Mouse (Mus musculus): ENCODE results near the gene Vps37c.

Vps37c gene

GRCm38 (mm10) chr19:10742565-10742964, 54.0 kb downstream of the Vps37c start:
- DNase-seq: no peak

- no peak for DNase-seq
These were observed 58.6 kb downstream of the Vps37c start for GRCm38 (mm10) chr19:10747182-10747581.

DNA sequence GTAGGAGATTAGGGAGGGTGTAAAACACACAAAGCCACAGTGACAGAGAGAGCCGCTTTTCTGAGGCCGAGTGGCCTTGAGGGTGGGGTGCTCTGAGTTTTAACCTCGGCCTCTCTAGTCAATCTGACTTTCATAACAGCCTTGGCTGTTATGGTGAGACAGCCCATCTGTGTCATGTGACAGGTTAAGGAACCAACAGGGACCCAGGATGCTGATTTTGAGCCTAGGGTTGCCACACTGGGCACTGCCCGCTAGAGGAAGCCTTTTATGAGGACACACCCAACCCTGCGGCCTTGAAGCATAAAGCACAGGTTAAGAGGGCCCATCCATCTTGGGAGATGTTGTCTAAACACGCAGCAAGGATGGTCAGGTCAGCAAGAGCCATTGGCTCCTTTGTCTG, 59.2 kb downstream of the Vps37c start:
- peak; percentile 37 to 42 for DNase-seq

DNA sequence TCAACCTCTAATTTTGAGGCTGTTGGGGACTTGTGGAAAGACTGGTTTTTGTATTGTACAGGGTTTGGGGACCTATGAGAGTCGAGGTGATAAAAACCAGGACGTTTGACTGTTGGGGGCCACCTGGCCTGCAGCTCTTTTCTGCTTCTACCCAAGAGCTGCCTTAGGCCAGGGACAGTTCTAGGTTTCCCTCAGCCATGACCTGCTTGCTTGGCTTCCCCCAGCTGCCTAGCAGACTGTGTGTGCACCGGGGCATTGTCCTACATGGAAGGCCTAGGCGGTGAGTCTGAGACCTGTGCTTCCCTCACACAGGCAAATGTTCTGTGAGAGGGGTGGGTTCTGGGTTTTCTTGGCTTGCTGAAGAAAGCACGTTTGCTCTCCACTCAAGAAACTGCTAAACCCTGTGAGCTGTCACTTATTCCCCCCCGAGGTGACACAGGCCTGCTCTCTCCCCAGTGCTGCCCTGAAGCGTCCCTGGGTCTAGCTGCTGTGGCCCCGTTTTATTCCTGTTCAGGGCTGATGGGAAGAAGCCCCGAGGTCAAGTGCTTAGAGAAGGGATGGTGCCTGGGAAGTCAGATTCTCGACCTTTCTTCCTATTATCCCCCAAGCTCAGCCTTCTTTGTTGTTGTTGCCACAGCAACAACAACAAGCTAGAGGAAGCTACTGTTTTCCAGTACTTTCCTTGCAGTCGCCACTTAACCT, 60.0 kb downstream of the Vps37c start:
- DNase-seq: no peak

- DNase-seq: no peak
These were observed 60.8 kb downstream of the Vps37c start for GRCm38 (mm10) chr19:10749295-10749694.

GRCm38 (mm10) chr19:10750161-10750560, 61.6 kb downstream of the Vps37c start:
- no peak for DNase-seq

DNA sequence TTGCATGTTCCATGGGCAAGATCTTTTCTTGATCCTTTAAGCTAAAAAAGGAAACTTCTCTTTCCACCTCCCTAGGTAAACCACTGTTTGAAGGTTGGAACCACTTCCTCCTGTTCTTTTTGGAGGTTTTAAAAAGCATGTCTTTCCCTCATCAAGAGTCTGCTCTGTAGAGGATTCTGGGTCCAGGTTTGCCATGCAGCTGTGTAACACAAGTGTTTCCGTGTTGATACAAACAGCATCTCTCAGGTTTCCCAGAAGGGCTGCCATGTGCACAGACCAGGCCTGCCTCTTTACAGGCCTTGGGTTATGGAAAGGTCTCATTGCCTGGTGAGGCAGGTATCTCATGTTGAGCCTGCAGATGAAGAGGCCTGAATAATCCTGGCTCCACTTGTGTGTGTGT, 63.1 kb downstream of the Vps37c start:
- DNase-seq: no peak

- DNase-seq: no peak
These were observed 63.6 kb downstream of the Vps37c start for GRCm38 (mm10) chr19:10752106-10752505.

GRCm38 (mm10) chr19:10752646-10753045, 64.1 kb downstream of the Vps37c start:
- no peak for DNase-seq

- DNase-seq: no peak
These were observed 68.6 kb downstream of the Vps37c start for GRCm38 (mm10) chr19:10757125-10757524.

- DNase-seq: no peak
These were observed 69.0 kb downstream of the Vps37c start for GRCm38 (mm10) chr19:10757526-10757925.

GRCm38 (mm10) chr19:10758708-10759107, 70.2 kb downstream of the Vps37c start:
- no peak for DNase-seq

DNA sequence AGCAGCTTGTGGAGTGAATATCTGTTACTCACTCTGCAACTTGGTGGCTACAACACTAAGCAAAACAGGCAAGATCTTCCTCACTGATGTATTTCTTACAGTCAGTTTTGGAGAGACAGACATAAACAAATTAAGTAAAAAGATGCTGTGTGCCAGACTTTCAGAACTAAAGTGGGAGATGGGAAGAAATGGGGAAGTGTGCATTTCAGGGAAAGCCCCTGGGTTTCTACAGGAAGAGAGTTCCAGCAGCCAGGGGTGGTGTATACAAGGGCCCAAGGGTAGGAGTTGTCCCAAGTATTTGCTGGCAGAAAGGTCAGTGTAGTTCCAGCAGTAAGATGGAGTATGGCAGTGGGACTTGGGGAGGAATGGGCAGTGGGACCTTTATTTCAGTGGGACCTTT, 71.0 kb downstream of the Vps37c start:
- DNase-seq: no peak

DNA sequence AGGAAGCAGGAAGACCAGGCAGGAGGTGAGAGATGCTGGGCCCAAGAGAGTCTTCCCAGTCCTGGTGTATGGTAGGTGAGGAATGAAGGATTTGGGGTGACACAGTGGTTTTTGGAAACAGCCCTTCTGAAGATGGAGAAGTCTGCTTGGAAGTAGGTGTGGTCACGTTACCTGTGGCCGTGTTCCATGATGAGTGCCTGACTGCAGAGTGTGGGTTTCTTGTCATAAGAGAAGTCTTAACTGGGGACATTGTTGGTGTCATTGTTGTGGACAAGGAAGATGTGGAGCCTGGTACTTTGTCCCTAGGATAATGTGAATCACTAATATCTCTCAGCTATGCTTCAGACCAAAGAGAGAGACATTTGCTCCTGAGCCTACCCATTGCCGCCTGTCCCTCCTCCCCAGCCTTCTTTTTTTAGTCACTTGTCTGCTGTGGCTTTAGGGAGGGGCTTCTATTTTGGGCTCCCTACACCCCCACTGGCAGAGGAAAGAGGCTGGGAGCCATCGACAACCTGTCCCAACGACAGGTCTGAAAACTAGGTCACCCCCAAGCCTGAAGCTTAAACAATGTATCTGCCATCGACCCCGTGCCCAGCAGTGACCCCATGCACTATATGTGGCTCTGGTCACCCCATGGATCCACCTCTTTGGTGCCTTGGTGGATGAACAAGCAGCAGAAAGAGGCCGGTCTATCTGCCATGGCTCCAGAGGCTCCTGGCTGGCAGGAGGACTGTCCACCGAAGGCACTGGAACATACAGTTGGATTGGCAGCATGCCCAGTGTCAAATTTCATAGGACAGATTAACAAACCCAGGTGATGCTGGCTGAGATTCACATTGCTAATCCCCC, 71.7 kb downstream of the Vps37c start:
- DNase-seq: no peak

DNA sequence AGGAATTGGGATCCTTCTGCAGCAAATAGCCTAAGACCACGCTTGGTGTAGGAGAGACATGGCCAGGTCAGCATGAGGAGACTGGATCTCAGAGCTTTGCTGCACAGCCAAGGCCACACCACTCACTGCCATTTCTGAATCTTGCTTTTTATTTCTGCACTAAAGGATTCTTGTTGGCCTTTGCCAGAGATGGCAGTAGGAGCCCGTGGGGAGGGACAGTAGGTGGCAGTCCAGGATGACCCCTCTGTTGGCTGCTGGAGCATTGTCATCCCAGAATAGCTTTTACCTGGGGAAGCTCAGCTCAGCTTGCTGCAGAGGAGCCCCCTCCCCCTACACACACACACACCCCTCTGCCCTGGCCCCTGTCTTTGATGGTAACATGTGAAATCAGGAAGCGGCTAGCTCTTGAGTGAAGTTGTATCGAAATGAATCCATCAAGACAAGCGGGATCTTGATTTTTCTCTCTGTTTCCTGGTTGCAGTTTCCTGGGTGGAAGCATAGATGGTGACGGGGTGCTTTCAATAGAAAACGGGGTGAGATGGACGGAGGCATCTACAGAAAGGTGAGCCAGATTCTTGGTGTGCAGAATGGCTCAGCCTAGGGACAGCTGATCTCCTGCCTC, 73.4 kb downstream of the Vps37c start:
- no peak for DNase-seq

DNA sequence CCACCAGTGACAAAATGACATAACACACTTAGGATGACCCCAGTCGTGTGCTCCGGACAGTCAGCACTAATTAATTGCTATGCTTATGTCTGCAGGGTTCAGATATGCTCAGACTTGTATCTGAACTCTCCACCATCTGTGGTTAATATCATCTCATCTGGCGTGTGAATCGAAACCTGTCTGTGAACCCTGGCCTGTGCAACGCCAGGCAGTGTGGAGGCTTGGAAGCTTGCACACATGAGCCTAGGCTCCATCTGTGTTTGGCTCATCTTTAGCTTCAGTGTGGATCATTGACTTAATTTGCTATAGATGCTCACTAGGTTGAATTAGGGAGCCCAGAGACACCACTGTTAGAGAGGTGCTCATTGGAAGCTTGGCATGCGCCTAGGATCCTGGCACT, 73.9 kb downstream of the Vps37c start:
- no peak for DNase-seq

DNA sequence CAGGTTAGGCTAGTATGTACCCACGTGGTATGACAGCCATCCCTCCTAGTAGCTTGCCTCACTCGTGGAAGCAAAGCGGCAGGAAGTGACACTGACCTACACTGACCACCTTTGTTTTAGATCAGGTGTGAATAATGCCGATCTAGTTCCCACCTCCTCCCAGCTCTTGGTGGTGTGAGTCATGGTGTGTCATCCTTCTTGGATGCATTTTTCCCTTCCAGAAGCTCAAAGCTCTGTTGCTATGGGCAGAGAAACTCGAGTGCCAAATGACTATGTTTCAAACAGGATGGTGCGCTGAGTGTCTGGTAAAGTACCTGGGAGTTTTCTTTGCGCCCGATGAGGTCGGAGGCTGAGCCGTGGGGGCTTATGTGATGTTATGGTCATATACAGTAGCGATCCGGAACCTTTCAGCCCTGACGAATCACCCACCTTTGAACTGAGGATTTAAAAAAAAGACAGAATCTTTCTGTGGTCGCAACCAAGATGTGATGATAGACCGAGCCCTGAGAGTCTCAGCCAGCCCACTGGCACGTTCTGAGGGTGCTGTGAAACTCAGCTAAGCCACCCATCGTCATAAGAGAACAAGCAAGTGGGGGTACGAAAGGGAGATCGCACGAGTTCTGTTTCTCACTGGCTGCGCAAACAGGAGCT, 75.0 kb downstream of the Vps37c start:
- no peak for DNase-seq

Measured in lung, postnatal 4 days (tissue).